In the genomic region with DNA sequence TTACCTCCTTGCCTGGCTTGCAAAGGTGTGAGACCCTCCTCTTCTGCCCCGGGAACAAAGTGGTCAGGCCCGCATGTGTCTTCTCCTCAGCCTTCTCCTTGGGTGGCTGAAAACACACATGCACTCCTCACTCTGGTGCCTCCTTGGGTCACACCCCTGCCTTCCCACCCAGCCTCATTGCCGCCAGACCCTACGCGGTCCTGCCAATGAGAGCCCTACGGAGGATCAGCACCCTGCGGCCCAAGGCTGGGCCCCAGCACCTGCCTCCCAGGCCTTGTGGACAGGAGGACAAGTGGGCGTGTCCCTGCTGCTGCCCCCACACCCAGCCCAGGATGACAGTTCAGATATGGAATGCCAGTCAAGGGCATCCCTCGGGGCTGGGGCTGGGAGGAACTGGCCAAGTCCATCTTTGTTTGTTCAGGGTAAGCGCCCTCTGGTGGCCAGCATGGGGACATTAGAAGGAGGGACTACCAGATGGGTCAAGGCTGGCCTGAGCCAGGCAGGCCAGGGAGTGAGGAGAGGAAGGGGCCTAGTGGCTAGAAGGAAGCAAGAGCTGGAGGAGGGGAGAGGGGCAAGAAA, we compare ENCODE assay signal across 9 mouse cellular contexts. TPM values are rescaled to one million over a fixed set of nuclear protein-coding genes. Genes with fewer than 3 reads are reported as not detected.
DNase-seq lines count a peak whose midpoint lies in the region; ATAC-seq and TF ChIP-seq lines count a peak whose summit lies in the region.
"Had no signal": no experiment of that assay in that cellular context is flagged by ENCODE, and none has a peak within 500 bp of the region (broad histone marks: within the 10 kb centered on the region; RNA-seq: fewer than 3 reads in every experiment).

No protein-coding gene starts in this region.

- no peaks in the 10 kb centered on the region for H3K27me3 ChIP-seq in forebrain, embryonic 13.5 days
- H3K27me3 ChIP-seq in hindbrain, embryonic 14.5 days (ENCODE audit: control insufficient read depth, insufficient read depth, low read length) = no peaks in the 10 kb centered on the region
- no peaks in the 10 kb centered on the region for H3K27me3 ChIP-seq in liver, embryonic 15.5 days
- no peaks in the 10 kb centered on the region for H3K27me3 ChIP-seq in neural tube, embryonic 13.5 days
- H3K27me3 ChIP-seq: embryonic facial prominence, embryonic 15.5 days had no signal

- no peaks in the 10 kb centered on the region for H3K9me3 ChIP-seq in forebrain, embryonic 13.5 days (replicated peaks)
- H3K9me3 ChIP-seq in hindbrain, embryonic 14.5 days (ENCODE audit: control insufficient read depth, low read length) = no peaks in the 10 kb centered on the region
- no peaks in the 10 kb centered on the region for H3K9me3 ChIP-seq in liver, embryonic 15.5 days (replicated peaks)
- H3K9me3 ChIP-seq in neural tube, embryonic 13.5 days = no peaks in the 10 kb centered on the region
- H3K9me3 ChIP-seq: embryonic facial prominence, embryonic 15.5 days had no signal

- no peak overlapping the region for H3K9ac ChIP-seq in forebrain, embryonic 13.5 days
- H3K9ac ChIP-seq in hindbrain, embryonic 14.5 days = no peak overlapping the region
- no peak overlapping the region for H3K9ac ChIP-seq in liver, embryonic 15.5 days
- no peak overlapping the region for H3K9ac ChIP-seq in neural tube, embryonic 13.5 days
- H3K9ac ChIP-seq: embryonic facial prominence, embryonic 15.5 days had no signal

- H3K27ac ChIP-seq in forebrain, embryonic 13.5 days = no peak overlapping the region
- no peak overlapping the region for H3K27ac ChIP-seq in hindbrain, embryonic 14.5 days
- H3K27ac ChIP-seq in liver, embryonic 15.5 days (replicated peaks) = peak overlapping the region; percentile 73
- no peak overlapping the region for H3K27ac ChIP-seq in neural tube, embryonic 13.5 days (replicated peaks)
- H3K27ac ChIP-seq: embryonic facial prominence, embryonic 15.5 days had no signal

- H3K36me3 ChIP-seq in forebrain, embryonic 13.5 days (ENCODE audit: poor library complexity, severe bottlenecking) = peaks cover 72% of the 10 kb centered on the region
- H3K36me3 ChIP-seq in hindbrain, embryonic 14.5 days (replicated peaks; ENCODE audit: control insufficient read depth, insufficient read depth) = peaks cover 72% of the 10 kb centered on the region
- H3K36me3 ChIP-seq in liver, embryonic 15.5 days (replicated peaks) = peaks cover 74% of the 10 kb centered on the region
- H3K36me3 ChIP-seq in neural tube, embryonic 13.5 days = peaks cover 72% of the 10 kb centered on the region

- ATAC-seq in forebrain, embryonic 13.5 days = peak; percentile 57
- peak; percentile 47; the same call in 1 of the 2 replicates for ATAC-seq in hindbrain, embryonic 14.5 days (ENCODE audit: low FRiP score)
- peak; percentile 7; the same call in 1 of the 2 replicates for ATAC-seq in liver, embryonic 15.5 days (ENCODE audit: insufficient read depth)
- peak; percentile 57; the same call in 1 of the 2 replicates for ATAC-seq in neural tube, embryonic 13.5 days (ENCODE audit: low read depth)

- peak; percentile 65 for DNase-seq in right cerebral cortex, postnatal 14 days
- DNase-seq in right cerebral cortex, postnatal 36 days (ENCODE audit: low spot score in 2 of 2) = no peak
- DNase-seq in brain, embryonic 14.5 days (ENCODE audit: low read depth) = peak; percentile 71
- peak; percentile 70 for DNase-seq in hindbrain, embryonic 14.5 days (ENCODE audit: low spot score)
- peak; percentile 25 to 59 for DNase-seq in urinary bladder, postnatal 36 days (ENCODE audit: low spot score in 2 of 2)

- no peaks in the 10 kb centered on the region for H3K4me1 ChIP-seq in forebrain, embryonic 13.5 days
- no peaks in the 10 kb centered on the region for H3K4me1 ChIP-seq in hindbrain, embryonic 14.5 days (replicated peaks; ENCODE audit: control insufficient read depth, insufficient read depth, low read length)
- H3K4me1 ChIP-seq in liver, embryonic 15.5 days (replicated peaks) = peaks cover 60% of the 10 kb centered on the region
- H3K4me1 ChIP-seq in neural tube, embryonic 13.5 days (replicated peaks) = 0 out of 2 replicates have a peak, but pooled peaks cover 5% of the 10 kb centered on the region
- H3K4me1 ChIP-seq: embryonic facial prominence, embryonic 15.5 days had no signal

- WGBS in forebrain, embryonic 13.5 days = 79% methylated on average over 10 of the region's 10 CpGs
- 75% methylated on average over 10 of the region's 10 CpGs for whole genome bisulfite sequencing in hindbrain, embryonic 14.5 days
- WGBS in liver, embryonic 15.5 days (ENCODE audit: insufficient replicate concordance) = 61% methylated on average over 10 of the region's 10 CpGs
- 78% methylated on average over 10 of the region's 10 CpGs for WGBS in neural tube, embryonic 13.5 days

- no peak overlapping the region for H3K4me2 ChIP-seq in forebrain, embryonic 13.5 days
- no peak overlapping the region for H3K4me2 ChIP-seq in hindbrain, embryonic 14.5 days (replicated peaks)
- no peak overlapping the region for H3K4me2 ChIP-seq in liver, embryonic 15.5 days
- H3K4me2 ChIP-seq in neural tube, embryonic 13.5 days = no peak overlapping the region
- H3K4me2 ChIP-seq: embryonic facial prominence, embryonic 15.5 days had no signal

- peak; percentile 92 for TF ChIP-seq CTCF in brain, embryonic 14.5 days (IDR thresholded peaks at IDR 0.05; ENCODE audit: borderline replicate concordance, extremely low read depth, insufficient read depth, insufficient read length)

- TF ChIP-seq POLR2A in brain, embryonic 14.5 days (IDR thresholded peaks at IDR 0.05; ENCODE audit: borderline replicate concordance, extremely low read depth, insufficient read depth, insufficient read length, poor library complexity, severe bottlenecking) = no peak

- H3K4me3 ChIP-seq in forebrain, embryonic 13.5 days = no peak overlapping the region
- H3K4me3 ChIP-seq in hindbrain, embryonic 14.5 days (replicated peaks; ENCODE audit: low read length) = no peak overlapping the region
- H3K4me3 ChIP-seq in liver, embryonic 15.5 days (replicated peaks) = no peak overlapping the region
- no peak overlapping the region for H3K4me3 ChIP-seq in neural tube, embryonic 13.5 days
- H3K4me3 ChIP-seq: embryonic facial prominence, embryonic 15.5 days had no signal

RNA-seq across cellular contexts. Expression of a gene that starts 9.6 kb away (rescaled TPM):
- 0.76 and 0.86 TPM in 2 replicates for polyA plus RNA-seq in brain, embryonic 14.5 days (2012; rRNA removed)
- 0.33 and 0.36 TPM in 2 replicates for polyA plus RNA-seq in forebrain, embryonic 13.5 days (2015; fragmentation: Nextera tagmentation; extraction: Ambion mirVana)
- polyA plus RNA-seq in hindbrain, embryonic 14.5 days (2014; fragmentation: Nextera tagmentation; extraction: Ambion mirVana) = 0.87 and 1.1 TPM in 2 replicates
- polyA plus RNA-seq in liver, embryonic 15.5 days (2015; fragmentation: Nextera tagmentation; extraction: Ambion mirVana) = 0.02 TPM in 1 of 2 replicates, not detected in the other
- polyA plus RNA-seq in neural tube, embryonic 13.5 days (2015; fragmentation: Nextera tagmentation; extraction: Ambion mirVana) = 1.2 and 1.4 TPM in 2 replicates

RNA-seq across cellular contexts. Expression of a gene that starts 12.8 kb away (rescaled TPM):
- 59.9 and 72.0 TPM in 2 replicates for polyA plus RNA-seq in brain, embryonic 14.5 days (2012; rRNA removed)
- polyA plus RNA-seq in forebrain, embryonic 13.5 days (2015; fragmentation: Nextera tagmentation; extraction: Ambion mirVana) = 27.5 and 30.8 TPM in 2 replicates
- polyA plus RNA-seq in hindbrain, embryonic 14.5 days (2014; fragmentation: Nextera tagmentation; extraction: Ambion mirVana) = 29.0 and 30.8 TPM in 2 replicates
- polyA plus RNA-seq in liver, embryonic 15.5 days (2015; fragmentation: Nextera tagmentation; extraction: Ambion mirVana) = 12.8 and 15.6 TPM in 2 replicates
- polyA plus RNA-seq in neural tube, embryonic 13.5 days (2015; fragmentation: Nextera tagmentation; extraction: Ambion mirVana) = 26.8 and 28.0 TPM in 2 replicates

RNA-seq across cellular contexts. Expression of a gene that starts 28.6 kb away (rescaled TPM):
- 12.2 and 15.9 TPM in 2 replicates for polyA plus RNA-seq in brain, embryonic 14.5 days (2012; rRNA removed)
- 6.6 and 7.5 TPM in 2 replicates for polyA plus RNA-seq in forebrain, embryonic 13.5 days (2015; fragmentation: Nextera tagmentation; extraction: Ambion mirVana)
- polyA plus RNA-seq in hindbrain, embryonic 14.5 days (2014; fragmentation: Nextera tagmentation; extraction: Ambion mirVana) = 5.1 and 5.3 TPM in 2 replicates
- polyA plus RNA-seq in liver, embryonic 15.5 days (2015; fragmentation: Nextera tagmentation; extraction: Ambion mirVana) = 11.7 and 12.1 TPM in 2 replicates
- polyA plus RNA-seq in neural tube, embryonic 13.5 days (2015; fragmentation: Nextera tagmentation; extraction: Ambion mirVana) = 4.9 and 5.5 TPM in 2 replicates

RNA-seq across cellular contexts. Expression of a gene that starts 41.6 kb away (rescaled TPM):
- 170 and 188 TPM in 2 replicates for polyA plus RNA-seq in brain, embryonic 14.5 days (2012; rRNA removed)
- polyA plus RNA-seq in forebrain, embryonic 13.5 days (2015; fragmentation: Nextera tagmentation; extraction: Ambion mirVana) = 72.3 and 74.9 TPM in 2 replicates
- 157 and 174 TPM in 2 replicates for polyA plus RNA-seq in hindbrain, embryonic 14.5 days (2014; fragmentation: Nextera tagmentation; extraction: Ambion mirVana)
- polyA plus RNA-seq in liver, embryonic 15.5 days (2015; fragmentation: Nextera tagmentation; extraction: Ambion mirVana) = 50.8 and 62.8 TPM in 2 replicates
- 108 and 123 TPM in 2 replicates for polyA plus RNA-seq in neural tube, embryonic 13.5 days (2015; fragmentation: Nextera tagmentation; extraction: Ambion mirVana)

RNA-seq across cellular contexts. Expression of a gene that starts 53.9 kb away (rescaled TPM):
- polyA plus RNA-seq in brain, embryonic 14.5 days (2012; rRNA removed) = 5.0 and 10.9 TPM in 2 replicates
- 0.35 and 0.57 TPM in 2 replicates for polyA plus RNA-seq in forebrain, embryonic 13.5 days (2015; fragmentation: Nextera tagmentation; extraction: Ambion mirVana)
- polyA plus RNA-seq in hindbrain, embryonic 14.5 days (2014; fragmentation: Nextera tagmentation; extraction: Ambion mirVana) = 1.5 and 2.3 TPM in 2 replicates
- polyA plus RNA-seq in liver, embryonic 15.5 days (2015; fragmentation: Nextera tagmentation; extraction: Ambion mirVana) = not detected in 2 replicates
- polyA plus RNA-seq in neural tube, embryonic 13.5 days (2015; fragmentation: Nextera tagmentation; extraction: Ambion mirVana) = 0.92 and 1.2 TPM in 2 replicates
- polyA plus RNA-seq: embryonic facial prominence, embryonic 15.5 days had no signal

Comparison
In these comparisons a context has a peak if more than half of its experiments do, and no peak if none do; other contexts are left out.
1. DNase-seq: peak in right cerebral cortex, postnatal 14 days (single experiment), brain, embryonic 14.5 days (single experiment), hindbrain, embryonic 14.5 days (single experiment) and urinary bladder, postnatal 36 days (2 of 2); none in right cerebral cortex, postnatal 36 days (0 of 2).
2. ATAC-seq: peak in every context shown above with its lines; median percentile 57 in forebrain, embryonic 13.5 days; 57 in neural tube, embryonic 13.5 days; 47 in hindbrain, embryonic 14.5 days; 7 in liver, embryonic 15.5 days.